Mouse (Mus musculus) retina, postnatal 7 days (tissue): ENCODE measurements around the gene Mdm2.
A peak's percentile ranks its signal among the peaks of the same experiment; 100 is the strongest.

Experiments
- DNase-seq: peaks from one replicate; pipeline ENCODE4 v3.0.0-alpha.2; 2012; ENCODE audit warnings: low read depth, low spot score

Gene Mdm2

GRCm38 (mm10) chr10:117682858-117683733 lies 27.5 kb downstream of the Mdm2 start:
- no peak for DNase-seq

GRCm38 (mm10) chr10:117681999-117682857 lies 28.3 kb downstream of the Mdm2 start:
- DNase-seq, result peak; percentile 30

GRCm38 (mm10) chr10:117681543-117681942 lies 29.0 kb downstream of the Mdm2 start:
- DNase-seq, result no peak

GRCm38 (mm10) chr10:117680868-117681513 lies 29.6 kb downstream of the Mdm2 start:
- no peak for DNase-seq

- DNase-seq, result no peak
Observed at GRCm38 (mm10) chr10:117679963-117680473, 30.5 kb downstream of the Mdm2 start.

GRCm38 (mm10) chr10:117679029-117679686 lies 31.4 kb downstream of the Mdm2 start:
- DNase-seq, result no peak

GRCm38 (mm10) chr10:117678357-117678756 lies 32.2 kb downstream of the Mdm2 start:
- DNase-seq, result no peak

- no peak for DNase-seq
Observed at GRCm38 (mm10) chr10:117677494-117678236, 32.9 kb downstream of the Mdm2 start.

GRCm38 (mm10) chr10:117676644-117677313 lies 33.8 kb downstream of the Mdm2 start:
- peak; percentile 53 for DNase-seq

- DNase-seq, result peak; percentile 14
Observed at GRCm38 (mm10) chr10:117676036-117676643, 34.4 kb downstream of the Mdm2 start.

- peak; percentile 64 for DNase-seq
Observed at GRCm38 (mm10) chr10:117675096-117676035, 35.2 kb downstream of the Mdm2 start.

- DNase-seq, result no peak
Observed at GRCm38 (mm10) chr10:117674359-117675019, 36.1 kb downstream of the Mdm2 start.

- DNase-seq, result no peak
Observed at GRCm38 (mm10) chr10:117673913-117674312, 36.6 kb downstream of the Mdm2 start.

- no peak for DNase-seq
Observed at GRCm38 (mm10) chr10:117672693-117673092, 37.9 kb downstream of the Mdm2 start.

GRCm38 (mm10) chr10:117671930-117672666 lies 38.5 kb downstream of the Mdm2 start:
- no peak for DNase-seq

GRCm38 (mm10) chr10:117671266-117671665 lies 39.3 kb downstream of the Mdm2 start:
- no peak for DNase-seq

- DNase-seq, result no peak
Observed at GRCm38 (mm10) chr10:117670791-117671190, 39.8 kb downstream of the Mdm2 start.
